Mouse (Mus musculus) gastrocnemius, postnatal 10 days (tissue): ENCODE measurements around the gene Akap7. TPM values are rescaled to one million over a fixed set of nuclear protein-coding genes. Genes with fewer than 3 reads are reported as not detected.
A peak's percentile ranks its signal among the peaks of the same experiment; 100 is the strongest.

ENCODE experiments used
- DNase-seq: peaks from one replicate; pipeline ENCODE4 v3.0.0; 2021; ENCODE audit warnings: mixed read lengths
- total RNA-seq, 2 experiments: library from RNA; stranded (reverse); gene quantifications; 2 replicates each; pipeline ENCODE4 v1.2.3; 2021

The Akap7 gene
- total RNA-seq, 2 experiments from 2014 or later: 47.9 to 58.8 TPM

GRCm38 (mm10) chr10:25257466-25257865, 50.2 kb downstream of the Akap7 start:
- DNase-seq: no peak

GRCm38 (mm10) chr10:25253474-25253873, 54.2 kb downstream of the Akap7 start:
- no peak for DNase-seq

- DNase-seq: no peak
Observed at GRCm38 (mm10) chr10:25253006-25253405, 54.7 kb downstream of the Akap7 start.

- peak; percentile 77 for DNase-seq
Observed at GRCm38 (mm10) chr10:25250108-25250507, 57.6 kb downstream of the Akap7 start.

GRCm38 (mm10) chr10:25246173-25246572, 61.5 kb downstream of the Akap7 start:
- no peak for DNase-seq

- no peak for DNase-seq
Observed at GRCm38 (mm10) chr10:25239156-25239555, 68.5 kb downstream of the Akap7 start.

GRCm38 (mm10) chr10:25234080-25234479, 73.6 kb downstream of the Akap7 start:
- no peak for DNase-seq

- DNase-seq: no peak
Observed at GRCm38 (mm10) chr10:25232700-25233099, 75.0 kb downstream of the Akap7 start.

- DNase-seq: no peak
Observed at GRCm38 (mm10) chr10:25231358-25231757, 76.3 kb downstream of the Akap7 start.

GRCm38 (mm10) chr10:25224371-25224770, 83.3 kb downstream of the Akap7 start:
- DNase-seq: no peak

- DNase-seq: no peak
Observed at GRCm38 (mm10) chr10:25220754-25221153, 86.9 kb downstream of the Akap7 start.

GRCm38 (mm10) chr10:25219901-25220495, 87.7 kb downstream of the Akap7 start:
- DNase-seq: no peak

GRCm38 (mm10) chr10:25219220-25219628, 88.4 kb downstream of the Akap7 start:
- peak; percentile 78 for DNase-seq

GRCm38 (mm10) chr10:25218746-25219145, 88.9 kb downstream of the Akap7 start:
- DNase-seq: no peak

- no peak for DNase-seq
Observed at GRCm38 (mm10) chr10:25215977-25216376, 91.7 kb downstream of the Akap7 start.

- no peak for DNase-seq
Observed at GRCm38 (mm10) chr10:25213716-25214115, 94.0 kb downstream of the Akap7 start.

- DNase-seq: no peak
Observed at GRCm38 (mm10) chr10:25208619-25209018, 99.1 kb downstream of the Akap7 start.

GRCm38 (mm10) chr10:25207866-25208265, 99.8 kb downstream of the Akap7 start:
- DNase-seq: no peak

- no peak for DNase-seq
Observed at GRCm38 (mm10) chr10:25200691-25201090, 107.0 kb downstream of the Akap7 start.

GRCm38 (mm10) chr10:25199510-25200353, 107.9 kb downstream of the Akap7 start:
- DNase-seq: peak; percentile 54

- DNase-seq: no peak
Observed at GRCm38 (mm10) chr10:25198575-25198974, 109.1 kb downstream of the Akap7 start.

- no peak for DNase-seq
Observed at GRCm38 (mm10) chr10:25198048-25198447, 109.6 kb downstream of the Akap7 start.

GRCm38 (mm10) chr10:25192180-25193073, 115.2 kb downstream of the Akap7 start:
- DNase-seq: no peak
